Mouse (Mus musculus) limb, embryonic 11.5 days (tissue): ENCODE results near the gene Pcdh20. TPM values are rescaled to one million over a fixed set of nuclear protein-coding genes. Genes with fewer than 3 reads are reported as not detected.

Experiments
- ATAC-seq: fragments of 200-750 bp; cut with Nextera tagmentation; 2 replicates; pipeline ENCODE4 v1.8.0; 2017; ENCODE audit warnings: low read depth; ENCODE audit not compliant: insufficient number of reproducible peaks, low FRiP score, low TSS enrichment
- DNase-seq: peaks from one replicate; pipeline ENCODE4 v3.0.0-alpha.2; 2015; ENCODE audit warnings: low spot score
- H3K27ac ChIP-seq: fragments of 300-500 bp; sonication (generic); replicated peaks from 2 replicates; pipeline ENCODE4 v1.5.1; 2014; ENCODE audit warnings: low read depth, mild to moderate bottlenecking, low read length
- H3K27me3 ChIP-seq: fragments of 300-500 bp; sonication (generic); 2 replicates; pipeline ENCODE4 v1.6.1; 2014; ENCODE audit warnings: mild to moderate bottlenecking, low read length, mixed read lengths; ENCODE audit not compliant: control insufficient read depth, insufficient read depth
- H3K36me3 ChIP-seq: fragments of 300-500 bp; sonication (generic); 2 replicates; pipeline ENCODE4 v1.6.1; 2014; ENCODE audit warnings: mild to moderate bottlenecking, low read length, moderate library complexity, mixed read lengths; ENCODE audit not compliant: control insufficient read depth, insufficient read depth
- H3K4me1 ChIP-seq: fragments of 300-500 bp; sonication (generic); 2 replicates; pipeline ENCODE4 v1.6.1; 2014; ENCODE audit warnings: low read length, mixed read lengths; ENCODE audit not compliant: control insufficient read depth, insufficient read depth
- H3K4me2 ChIP-seq: fragments of 300-500 bp; sonication (generic); 2 replicates; pipeline ENCODE4 v1.6.1; 2014; ENCODE audit warnings: low read depth, mild to moderate bottlenecking, moderate library complexity; ENCODE audit not compliant: severe bottlenecking
- H3K4me3 ChIP-seq: fragments of 300-500 bp; sonication (generic); 2 replicates; pipeline ENCODE4 v1.5.1; 2014; ENCODE audit warnings: low read depth, low read length
- H3K9ac ChIP-seq: fragments of 300-500 bp; sonication (generic); 2 replicates; pipeline ENCODE4 v1.6.1; 2014; ENCODE audit warnings: mild to moderate bottlenecking, low read length
- H3K9me3 ChIP-seq: fragments of 300-500 bp; sonication (generic); 2 replicates; pipeline ENCODE4 v1.6.1; 2016; ENCODE audit warnings: low read length; ENCODE audit not compliant: control insufficient read depth
- WGBS: fragments of 180-500 bp; shearing (Covaris S2); extraction: QIAGEN DNeasy Blood & Tissue Kit; methylation state at CpG from one replicate; pipeline ENCODE4 v1.1.7; 2014; 5-methylcytosine and 5-hydroxymethylcytosine counted together
- polyA plus RNA-seq: library from polyadenylated mRNA; unstranded; fragments of >200 nt; fragmentation: Nextera tagmentation; extraction: Ambion mirVana; gene quantifications from 2 replicates; pipeline ENCODE4 v1.2.1, GENCODE M21; 2014

Gene Pcdh20
- 0.69 and 0.84 TPM in 2 replicates for polyA plus RNA-seq

- 2% methylated on average over 29 of the region's 29 CpGs for WGBS
- Histone ChIP-seq H3K4me2 (peak within 1 kb of the TSS; percentile 82), H3K27ac (no peak within 1 kb of the TSS), H3K4me3 (peak within 1 kb of the TSS; percentile 41), H3K9ac (peak within 1 kb of the TSS; percentile 50; the same call in 1 of the 2 replicates), H3K9me3 (no peaks in the 10 kb centered on the region), H3K27me3 (peaks cover 4% of the 10 kb centered on the region; the same call in 1 of the 2 replicates), H3K4me1 (0 out of 2 replicates have a peak, but pooled peaks cover 3% of the 10 kb centered on the region), H3K36me3 (no peaks in the 10 kb centered on the region)
- ATAC-seq, result peak; percentile 76
- DNase-seq, result peak; percentile 76
Measured at GRCm38 (mm10) chr14:88470495-88471434, at the start of gene Pcdh20. Gene Pcdh20 (minus strand): TSS chr14:88471396.

GRCm38 (mm10) chr14:88479909-88480308 lies 8.7 kb upstream of the Pcdh20 start:
- Histone ChIP-seq H3K9ac (no peak overlapping the region), H3K4me2 (no peak overlapping the region), H3K9me3 (no peaks in the 10 kb centered on the region), H3K27ac (no peak overlapping the region), H3K36me3 (no peaks in the 10 kb centered on the region), H3K27me3 (no peaks in the 10 kb centered on the region), H3K4me3 (no peak overlapping the region), H3K4me1 (no peaks in the 10 kb centered on the region)
- no peak for DNase-seq
- WGBS, result 49% methylated on average over 3 of the region's 3 CpGs
- no peak for ATAC-seq

DNA sequence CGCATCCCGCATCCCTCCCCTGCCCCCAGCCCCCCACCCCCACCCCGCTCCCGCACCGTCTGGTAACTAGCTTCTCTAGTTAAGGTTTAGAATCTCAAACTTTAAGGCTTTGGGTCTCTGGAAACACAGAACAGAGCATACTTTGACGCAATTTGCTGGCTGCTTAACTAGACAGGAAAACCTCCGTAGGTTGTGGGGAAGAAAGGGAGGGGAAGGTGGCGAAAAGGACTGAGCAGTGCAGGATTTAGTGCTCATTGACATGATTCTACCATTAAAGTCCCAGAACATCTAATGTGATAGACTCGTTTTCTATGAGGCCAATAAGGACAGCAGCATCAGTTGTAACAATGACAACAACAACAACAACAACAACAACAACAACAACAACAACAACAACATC lies 1.2 kb downstream of the Pcdh20 start:
- no peak overlapping the region for H3K9ac ChIP-seq

DNA sequence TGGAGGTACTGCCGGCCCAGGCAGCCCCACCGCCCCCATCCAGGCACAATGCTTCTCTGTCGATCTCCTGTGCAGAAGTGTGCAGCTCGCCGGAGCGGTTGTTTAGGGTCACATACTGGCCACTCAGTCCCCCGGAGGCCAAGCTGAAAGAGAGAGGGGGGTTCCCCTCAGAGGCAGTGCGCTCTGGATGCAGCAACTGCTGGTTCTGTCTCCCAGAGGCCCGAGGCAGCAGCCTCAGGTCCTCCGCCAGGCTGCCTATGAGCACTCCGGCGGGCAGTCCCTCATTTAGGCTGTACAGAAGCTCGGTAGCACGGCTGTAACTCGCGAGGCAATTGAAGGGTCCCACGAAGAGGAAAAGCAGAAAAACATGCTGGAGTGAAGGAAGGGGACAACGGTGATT lies 1.8 kb downstream of the Pcdh20 start:
- DNase-seq, result peak; percentile 60
- peak; percentile 63 for ATAC-seq
- WGBS, result 3% methylated on average over 18 of the region's 18 CpGs
- H3K27ac ChIP-seq, result no peak overlapping the region
- H3K36me3 ChIP-seq, result no peaks in the 10 kb centered on the region
- peaks cover 4% of the 10 kb centered on the region; the same call in 1 of the 2 replicates for H3K27me3 ChIP-seq
- H3K9ac ChIP-seq, result peak overlapping the region; percentile 32
- peak overlapping the region; percentile 41 for H3K4me3 ChIP-seq
- no peaks in the 10 kb centered on the region for H3K9me3 ChIP-seq
- peak overlapping the region; percentile 82 for H3K4me2 ChIP-seq
- H3K4me1 ChIP-seq, result 0 out of 2 replicates have a peak, but pooled peaks cover 3% of the 10 kb centered on the region

More for the DNA sequence above, 1.2 kb downstream of the Pcdh20 start:
- no peak for DNase-seq
- Histone ChIP-seq H3K27me3 (peaks cover 4% of the 10 kb centered on the region; the same call in 1 of the 2 replicates), H3K27ac (no peak overlapping the region), H3K4me2 (peak overlapping the region; percentile 82), H3K4me3 (peak overlapping the region; percentile 41), H3K4me1 (0 out of 2 replicates have a peak, but pooled peaks cover 3% of the 10 kb centered on the region), H3K9me3 (no peaks in the 10 kb centered on the region), H3K36me3 (no peaks in the 10 kb centered on the region)
- WGBS, result 3% methylated on average over 9 of the region's 9 CpGs
- ATAC-seq, result no peak

DNA sequence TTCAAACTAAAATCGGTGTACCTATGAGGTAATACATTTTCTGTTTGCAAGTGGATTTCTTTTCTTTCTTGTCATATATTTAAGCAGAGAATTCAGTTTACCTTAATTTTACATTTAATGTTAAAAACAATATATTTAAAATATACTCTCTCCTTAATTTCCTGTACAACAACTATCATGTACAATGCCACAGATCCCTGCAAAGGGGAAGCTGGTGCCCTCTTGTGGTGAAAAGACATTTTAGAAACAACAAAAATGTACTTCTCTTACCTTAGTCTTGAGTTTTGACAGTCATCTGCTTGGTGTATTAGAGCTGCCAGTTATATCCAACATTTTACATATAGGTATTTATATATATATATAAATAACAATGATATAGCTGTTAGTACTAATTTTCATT lies 4.8 kb downstream of the Pcdh20 start:
- Histone ChIP-seq H3K4me3 (no peak overlapping the region), H3K9ac (no peak overlapping the region), H3K4me2 (no peak overlapping the region), H3K27me3 (peaks cover 4% of the 10 kb centered on the region; the same call in 1 of the 2 replicates), H3K27ac (no peak overlapping the region), H3K36me3 (no peaks in the 10 kb centered on the region), H3K4me1 (0 out of 2 replicates have a peak, but pooled peaks cover 3% of the 10 kb centered on the region), H3K9me3 (no peaks in the 10 kb centered on the region)
- DNase-seq, result no peak
- WGBS, result 83% methylated on average over 1 of the region's 1 CpGs
- no peak for ATAC-seq

- H3K4me3 ChIP-seq, result no peak overlapping the region
- 0 out of 2 replicates have a peak, but pooled peaks cover 3% of the 10 kb centered on the region for H3K4me1 ChIP-seq
- H3K27me3 ChIP-seq, result peaks cover 4% of the 10 kb centered on the region; the same call in 1 of the 2 replicates
- H3K4me2 ChIP-seq, result no peak overlapping the region
- no peaks in the 10 kb centered on the region for H3K36me3 ChIP-seq
- ATAC-seq (no peak), DNase-seq (no peak)
- H3K9ac ChIP-seq, result no peak overlapping the region
- no peak overlapping the region for H3K27ac ChIP-seq
- WGBS, result 67% methylated on average over 1 of the region's 1 CpGs
- H3K9me3 ChIP-seq, result no peaks in the 10 kb centered on the region
Measured at GRCm38 (mm10) chr14:88464356-88464755, 6.8 kb downstream of the Pcdh20 start.

GRCm38 (mm10) chr14:88463357-88463756 lies 7.8 kb downstream of the Pcdh20 start:
- Histone ChIP-seq H3K9ac (no peak overlapping the region), H3K4me3 (no peak overlapping the region), H3K4me1 (no peaks in the 10 kb centered on the region), H3K36me3 (no peaks in the 10 kb centered on the region), H3K4me2 (no peak overlapping the region), H3K27ac (no peak overlapping the region), H3K9me3 (no peaks in the 10 kb centered on the region), H3K27me3 (no peaks in the 10 kb centered on the region)
- no peak for DNase-seq
- ATAC-seq, result no peak
- 88% methylated on average over 2 of the region's 2 CpGs for WGBS

DNA sequence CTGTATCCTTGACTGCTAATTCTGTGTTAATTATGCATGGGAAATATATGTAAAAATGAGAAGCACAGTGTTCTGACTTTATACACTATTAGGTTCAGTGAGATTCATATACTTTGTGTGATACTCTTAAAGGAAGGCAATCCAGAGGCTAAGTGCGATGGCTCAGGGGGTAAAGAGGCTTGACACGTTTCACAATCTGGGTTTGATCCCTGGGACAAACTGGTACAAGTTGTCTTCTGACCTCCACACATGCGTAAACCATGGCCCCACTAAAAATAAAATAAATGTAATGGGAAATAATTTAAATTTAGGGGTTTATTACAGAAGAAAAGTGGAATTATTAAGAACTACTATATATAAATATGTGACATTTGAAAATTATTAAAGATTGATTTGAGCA lies 8.3 kb downstream of the Pcdh20 start:
- Histone ChIP-seq H3K4me1 (no peaks in the 10 kb centered on the region), H3K27me3 (no peaks in the 10 kb centered on the region), H3K9me3 (no peaks in the 10 kb centered on the region), H3K9ac (no peak overlapping the region), H3K27ac (no peak overlapping the region), H3K4me2 (no peak overlapping the region), H3K36me3 (no peaks in the 10 kb centered on the region), H3K4me3 (no peak overlapping the region)
- WGBS, result 86% methylated on average over 3 of the region's 3 CpGs
- no peak for DNase-seq
- ATAC-seq, result no peak
